Mouse (Mus musculus): ENCODE data around the gene Atad5.

The Atad5 gene

DNA sequence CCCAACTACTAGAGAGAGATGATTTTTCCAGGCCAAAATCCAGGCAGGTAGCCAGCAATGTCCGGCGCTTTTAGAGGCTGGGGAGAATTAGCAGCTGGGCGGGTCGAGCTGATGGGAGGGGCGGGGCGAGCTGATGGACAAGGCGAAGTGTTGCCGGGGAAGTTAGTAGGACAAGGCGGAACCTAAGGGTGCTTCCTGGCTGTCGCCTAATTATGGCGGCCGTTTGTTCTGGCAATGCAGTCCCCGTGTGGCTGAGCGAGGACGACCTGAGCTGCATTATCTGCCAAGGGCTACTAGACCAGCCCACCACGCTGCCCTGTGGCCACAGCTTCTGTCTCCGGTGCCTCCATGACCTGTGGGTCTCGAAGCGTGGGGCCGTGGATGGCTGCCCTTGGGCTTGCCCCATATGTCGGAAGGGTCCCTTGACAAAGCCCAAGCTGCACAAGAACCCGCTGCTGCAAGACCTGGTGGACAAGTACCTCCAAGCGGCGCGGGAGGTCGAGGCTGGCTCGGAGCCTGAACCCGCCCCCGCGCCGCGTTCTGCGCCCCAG, 94.6 kb downstream of the Atad5 start, which contains the start of gene Rnf135:
Gene Rnf135 (plus strand): TSS at position 147 of the 551 bp plus-strand sequence.
- peak; percentile 90 to 95 for DNase-seq

DNA sequence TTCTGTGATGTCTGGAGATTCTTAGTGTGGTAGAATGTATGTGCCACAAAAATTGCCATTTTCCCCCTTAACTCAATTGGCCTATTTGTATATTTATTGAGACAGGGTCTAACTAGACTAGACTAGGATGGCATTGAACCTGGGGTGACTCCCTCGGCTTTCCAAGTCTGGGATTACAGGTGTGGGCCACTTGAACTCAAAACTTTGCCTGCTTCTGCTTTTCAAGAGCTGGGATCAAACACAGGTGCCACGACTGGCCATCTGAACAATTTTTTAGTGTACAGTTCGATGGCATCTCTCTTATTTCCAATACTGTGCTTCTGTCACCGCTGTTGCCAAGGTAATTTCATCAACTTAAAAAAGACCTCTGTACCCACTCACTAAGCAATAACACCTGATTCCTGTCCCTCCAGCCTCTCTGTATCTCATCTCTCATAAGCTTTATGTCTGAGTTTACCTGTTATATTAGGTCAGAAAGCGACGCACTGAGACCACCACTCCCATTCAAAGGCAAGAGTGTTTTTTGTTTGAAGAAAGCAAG, 95.4 kb downstream of the Atad5 start:
- peak in 1 of 2 experiments; percentile 10 for DNase-seq

Data from cerebellum, postnatal 25 days (tissue).